Mouse (Mus musculus) adrenal gland, adult 2 months (tissue): Measurements from ENCODE around the gene Sorl1. TPM values are rescaled to one million over a fixed set of nuclear protein-coding genes. Genes with fewer than 3 reads are reported as not detected.
A peak's percentile ranks its signal among the peaks of the same experiment; 100 is the strongest.

Experiments used
- DNase-seq: peaks from one replicate; pipeline ENCODE4 v3.0.0; 2021
- polyA plus RNA-seq: library from polyadenylated mRNA; depleted of rRNA; stranded (reverse); fragments of >200 nt; gene quantifications from 2 replicates; pipeline ENCODE4 v1.2.3, GENCODE M21; 2012
- total RNA-seq, 2 experiments: library from RNA; stranded (reverse); gene quantifications; 2 replicates each; pipeline ENCODE4 v1.2.3; 2021

Gene Sorl1
- total and polyA plus RNA-seq, 3 experiments: 13.4 to 27.2 (median 20.7) TPM

GRCm38 (mm10) chr9:42053591-42054190 lies 70.4 kb downstream of the Sorl1 start:
- no peak for DNase-seq

- peak; percentile 42 for DNase-seq
Measured at GRCm38 (mm10) chr9:42052713-42053356, 71.3 kb downstream of the Sorl1 start.

- no peak for DNase-seq
Measured at GRCm38 (mm10) chr9:42048542-42048941, 75.6 kb downstream of the Sorl1 start.

- DNase-seq: no peak
Measured at GRCm38 (mm10) chr9:42047786-42048185, 76.3 kb downstream of the Sorl1 start.

GRCm38 (mm10) chr9:42046248-42046647 lies 77.8 kb downstream of the Sorl1 start:
- no peak for DNase-seq

- no peak for DNase-seq
Measured at GRCm38 (mm10) chr9:42044651-42045050, 79.4 kb downstream of the Sorl1 start.

- DNase-seq: no peak
Measured at GRCm38 (mm10) chr9:42043934-42044333, 80.2 kb downstream of the Sorl1 start.

- no peak for DNase-seq
Measured at GRCm38 (mm10) chr9:42039000-42039992, 84.8 kb downstream of the Sorl1 start.

- DNase-seq: no peak
Measured at GRCm38 (mm10) chr9:42036885-42037284, 87.2 kb downstream of the Sorl1 start.

GRCm38 (mm10) chr9:42035995-42036394 lies 88.1 kb downstream of the Sorl1 start:
- peak; percentile 57 for DNase-seq

GRCm38 (mm10) chr9:42035213-42035765 lies 88.8 kb downstream of the Sorl1 start:
- DNase-seq: peak; percentile 55

GRCm38 (mm10) chr9:42034116-42034520 lies 90.0 kb downstream of the Sorl1 start:
- DNase-seq: no peak

- DNase-seq: no peak
Measured at GRCm38 (mm10) chr9:42033291-42034115, 90.6 kb downstream of the Sorl1 start.

- no peak for DNase-seq
Measured at GRCm38 (mm10) chr9:42032419-42032818, 91.7 kb downstream of the Sorl1 start.

GRCm38 (mm10) chr9:42028807-42029206 lies 95.3 kb downstream of the Sorl1 start:
- no peak for DNase-seq

GRCm38 (mm10) chr9:42024257-42024656 lies 99.8 kb downstream of the Sorl1 start:
- no peak for DNase-seq

- no peak for DNase-seq
Measured at GRCm38 (mm10) chr9:42023383-42023782, 100.7 kb downstream of the Sorl1 start.

- no peak for DNase-seq
Measured at GRCm38 (mm10) chr9:42022318-42022717, 101.8 kb downstream of the Sorl1 start.

- no peak for DNase-seq
Measured at GRCm38 (mm10) chr9:42019308-42020031, 104.6 kb downstream of the Sorl1 start.

GRCm38 (mm10) chr9:42008501-42008900 lies 115.6 kb downstream of the Sorl1 start:
- peak; percentile 60 for DNase-seq

GRCm38 (mm10) chr9:42005101-42005500 lies 119.0 kb downstream of the Sorl1 start:
- peak; percentile 18 for DNase-seq
